ENCODE assay signal across 22 mouse cellular contexts in genomic region chr12:82154527-82154926, GRCm38 (mm10). TPM values are rescaled to one million over a fixed set of nuclear protein-coding genes. Genes with fewer than 3 reads are reported as not detected.
A peak's percentile ranks its signal among the peaks of the same experiment; 100 is the strongest.
DNase-seq lines count a peak whose midpoint lies in the region; TF ChIP-seq lines count a peak whose summit lies in the region.
"Had no signal": no experiment of that assay in that cellular context is flagged by ENCODE, and none has a peak within 500 bp of the region (broad histone marks: within the 10 kb centered on the region; RNA-seq: fewer than 3 reads in every experiment).

No protein-coding gene starts in this region.

- no peaks in the 10 kb centered on the region for H3K27me3 ChIP-seq in C2C12 (ENCODE audit: control insufficient read depth, insufficient read depth, insufficient read length)
- H3K27me3 ChIP-seq: embryonic facial prominence, embryonic 13.5 days; forebrain, embryonic 13.5 days; hindbrain, embryonic 12.5 days; hindbrain, embryonic 15.5 days had no signal

- H3K36me3 ChIP-seq in C2C12 (ENCODE audit: control insufficient read depth, insufficient read depth) = no peaks in the 10 kb centered on the region
- H3K36me3 ChIP-seq: embryonic facial prominence, embryonic 10.5 days; embryonic facial prominence, embryonic 13.5 days; forebrain, embryonic 10.5 days; G1E; hindbrain, embryonic 12.5 days; hindbrain, embryonic 15.5 days had no signal

- H3K4me3 ChIP-seq in C2C12 (ENCODE audit: insufficient read depth, poor library complexity, severe bottlenecking) = no peak overlapping the region
- H3K4me3 ChIP-seq: embryonic facial prominence, embryonic 10.5 days; embryonic facial prominence, embryonic 13.5 days; forebrain, embryonic 10.5 days; forebrain, embryonic 13.5 days; hindbrain, embryonic 12.5 days; hindbrain, embryonic 15.5 days had no signal

- H3K79me3 ChIP-seq in C2C12 (ENCODE audit: low read depth) = no peaks in the 10 kb centered on the region

- no peak for TF ChIP-seq CTCF in C2C12 (IDR thresholded peaks at IDR 0.05; ENCODE audit: control insufficient read depth, insufficient read depth, insufficient read length)

- no peak overlapping the region for H3ac ChIP-seq in C2C12 (ENCODE audit: control insufficient read depth, insufficient read length, low read depth)

- DNase-seq in cerebellum, postnatal 10 days = peak; percentile 15 to 36
- no peak for DNase-seq in cerebellum, adult 9-10 months
- DNase-seq in NIH3T3 (ENCODE audit: low read depth) = peak; percentile 24
- no peak for DNase-seq in adrenal gland, adult 8-10 months
- DNase-seq in T-cell, adult 2 months (ENCODE audit: low spot score) = no peak
- no peak for DNase-seq in gastrocnemius, postnatal 10 days
- DNase-seq: adrenal gland, adult 2 months; adrenal gland, postnatal 25 days; cerebellum, adult 11-12 months; cerebellum, adult 8-10 months; cerebellum, postnatal 25 days; embryo, embryonic 11 days; gastrocnemius, postnatal 14 days; heart, adult 11 months had no signal

- H3K79me2 ChIP-seq in C2C12 (ENCODE audit: control insufficient read depth, insufficient read depth) = no peaks in the 10 kb centered on the region

TF ChIP-seq in C2C12, 6 proteins besides CTCF, POLR2A, EP300 and RAD21:
- no peak for TF ChIP-seq USF1 (IDR thresholded peaks at IDR 0.05; ENCODE audit: low read depth)
- peak; percentile 19 for TF ChIP-seq MYOD1 (IDR thresholded peaks at IDR 0.05; ENCODE audit: control insufficient read depth, insufficient read length, low read depth)

RNA-seq across cellular contexts. Expression of gene Sipa1l1, which starts 14.6 kb away (rescaled TPM):
- polyA plus RNA-seq in C2C12 (2012; fragmentation: generic; extraction: Trizol) = 9.7 TPM
- total RNA-seq in adrenal gland, adult 8-10 months (2022) = 10 to 100 TPM; 26.6 to 37.3 (median 33.6) TPM
- 10 to 100 TPM; 16.7 to 20.6 TPM for total RNA-seq in gastrocnemius, postnatal 10 days (2021)

Comparison
In these comparisons a context has a peak if more than half of its experiments do, and no peak if none do; other contexts are left out.
1. DNase-seq: peak in cerebellum, postnatal 10 days (2 of 2) and NIH3T3 (single experiment); none in cerebellum, adult 9-10 months (single experiment), adrenal gland, adult 8-10 months (single experiment), T-cell, adult 2 months (single experiment) and gastrocnemius, postnatal 10 days (single experiment).